Mouse (Mus musculus) heart, embryonic 13.5 days (tissue): ENCODE measurements at regions not wholly inside any gene's neighbourhood (a gene's known extent, or its start where the extent isn't known, plus 50 kb on each side); places are given as distances from the start of the nearest gene placed in this dataset.

Experiments used
- ATAC-seq: fragments of 200-750 bp; cut with Nextera tagmentation; 2 replicates; pipeline ENCODE4 v1.8.0; 2017; ENCODE audit warnings: moderate TSS enrichment; ENCODE audit not compliant: insufficient number of reproducible peaks, low FRiP score, low TSS enrichment; ENCODE audit errors: extremely low read depth
- H3K27ac ChIP-seq: fragments of 300-500 bp; sonication (generic); replicated peaks from 2 replicates; pipeline ENCODE4 v1.5.1; 2015; ENCODE audit warnings: moderate library complexity, mild to moderate bottlenecking, inconsistent platforms
- H3K27me3 ChIP-seq: fragments of 300-500 bp; sonication (generic); replicated peaks from 2 replicates; pipeline ENCODE4 v1.6.1; 2015; ENCODE audit warnings: mild to moderate bottlenecking, inconsistent platforms
- H3K36me3 ChIP-seq: fragments of 300-500 bp; sonication (generic); 2 replicates; pipeline ENCODE4 v1.6.1; 2015; ENCODE audit warnings: mild to moderate bottlenecking, inconsistent platforms
- H3K4me1 ChIP-seq: fragments of 300-500 bp; sonication (generic); 2 replicates; pipeline ENCODE4 v1.6.1; 2015; ENCODE audit warnings: inconsistent platforms
- H3K4me2 ChIP-seq: fragments of 300-500 bp; sonication (generic); 2 replicates; pipeline ENCODE4 v1.6.1; 2015; ENCODE audit warnings: inconsistent platforms, mild to moderate bottlenecking, moderate library complexity
- H3K4me3 ChIP-seq: fragments of 300-500 bp; sonication (generic); 2 replicates; pipeline ENCODE4 v1.5.1; 2015; ENCODE audit warnings: moderate library complexity, mild to moderate bottlenecking, inconsistent platforms
- H3K9ac ChIP-seq: fragments of 300-500 bp; sonication (generic); 2 replicates; pipeline ENCODE4 v1.6.1; 2015; ENCODE audit warnings: inconsistent platforms, mild to moderate bottlenecking, moderate library complexity
- H3K9me3 ChIP-seq: fragments of 300-500 bp; sonication (generic); 2 replicates; pipeline ENCODE4 v1.6.1; 2016; ENCODE audit warnings: inconsistent platforms
- WGBS: fragments of 180-500 bp; shearing (Covaris S2); methylation state at CpG from one replicate; pipeline ENCODE4 v1.1.7; 2015; ENCODE audit warnings: mixed read lengths; 5-methylcytosine and 5-hydroxymethylcytosine counted together

GRCm38 (mm10) chrX:11691019-11691418 lies 363.4 kb downstream of the H2al1j start:
- no peak overlapping the region for H3K4me2 ChIP-seq

GRCm38 (mm10) chrX:11696565-11696964 lies 368.9 kb downstream of the H2al1j start:
- Histone ChIP-seq H3K4me2 (no peak overlapping the region), H3K27ac (no peak overlapping the region), H3K9me3 (no peaks in the 10 kb centered on the region), H3K9ac (no peak overlapping the region), H3K4me3 (no peak overlapping the region), H3K4me1 (no peaks in the 10 kb centered on the region), H3K27me3 (peaks cover 17% of the 10 kb centered on the region; the same call in 1 of the 2 replicates), H3K36me3 (no peaks in the 10 kb centered on the region)
- ATAC-seq, result no peak
- 52% methylated on average over 4 of the region's 4 CpGs for WGBS

More at GRCm38 (mm10) chrX:11691019-11691418, 363.4 kb downstream of the H2al1j start:
- no peak overlapping the region for H3K27ac ChIP-seq
- H3K4me1 ChIP-seq, result peaks cover 15% of the 10 kb centered on the region
- no peak overlapping the region for H3K9ac ChIP-seq
- peaks cover 3% of the 10 kb centered on the region; the same call in 1 of the 2 replicates for H3K27me3 ChIP-seq
- no peaks in the 10 kb centered on the region for H3K9me3 ChIP-seq
- no peak for ATAC-seq
- H3K36me3 ChIP-seq, result no peaks in the 10 kb centered on the region
- H3K4me3 ChIP-seq, result no peak overlapping the region
- WGBS, result 48% methylated on average over 4 of the region's 4 CpGs

GRCm38 (mm10) chrX:11701095-11701494 lies 373.5 kb downstream of the H2al1j start:
- Histone ChIP-seq H3K4me1 (no peaks in the 10 kb centered on the region), H3K27ac (no peak overlapping the region), H3K36me3 (no peaks in the 10 kb centered on the region), H3K27me3 (peaks cover 17% of the 10 kb centered on the region; the same call in 1 of the 2 replicates), H3K9me3 (no peaks in the 10 kb centered on the region), H3K4me2 (no peak overlapping the region), H3K9ac (no peak overlapping the region), H3K4me3 (no peak overlapping the region)
- no peak for ATAC-seq
- WGBS, result 86% methylated on average over 2 of the region's 2 CpGs

- no peak overlapping the region for H3K4me3 ChIP-seq
- WGBS, result 68% methylated on average over 6 of the region's 6 CpGs
Measured at GRCm38 (mm10) chrX:11705851-11706557, 378.4 kb downstream of the H2al1j start.

GRCm38 (mm10) chrX:11707330-11707729 lies 379.7 kb downstream of the H2al1j start:
- Histone ChIP-seq H3K27me3 (peaks cover 44% of the 10 kb centered on the region), H3K9ac (no peak overlapping the region), H3K4me1 (peaks cover 15% of the 10 kb centered on the region; the same call in 1 of the 2 replicates), H3K4me2 (no peak overlapping the region), H3K36me3 (no peaks in the 10 kb centered on the region), H3K9me3 (no peaks in the 10 kb centered on the region), H3K4me3 (no peak overlapping the region), H3K27ac (no peak overlapping the region)
- WGBS, result 45% methylated on average over 6 of the region's 6 CpGs
- ATAC-seq, result no peak

More at GRCm38 (mm10) chrX:11705851-11706557, 378.4 kb downstream of the H2al1j start:
- no peaks in the 10 kb centered on the region for H3K36me3 ChIP-seq
- peaks cover 15% of the 10 kb centered on the region; the same call in 1 of the 2 replicates for H3K4me1 ChIP-seq
- ATAC-seq, result no peak
- no peak overlapping the region for H3K27ac ChIP-seq
- H3K9me3 ChIP-seq, result no peaks in the 10 kb centered on the region
- H3K4me2 ChIP-seq, result no peak overlapping the region
- H3K9ac ChIP-seq, result no peak overlapping the region
- peaks cover 37% of the 10 kb centered on the region for H3K27me3 ChIP-seq

- Histone ChIP-seq H3K4me2 (no peak overlapping the region), H3K27me3 (peaks cover 47% of the 10 kb centered on the region), H3K4me1 (peaks cover 15% of the 10 kb centered on the region; the same call in 1 of the 2 replicates), H3K27ac (no peak overlapping the region), H3K4me3 (no peak overlapping the region), H3K9ac (no peak overlapping the region), H3K36me3 (no peaks in the 10 kb centered on the region), H3K9me3 (no peaks in the 10 kb centered on the region)
- no peak for ATAC-seq
- WGBS, result 40% methylated on average over 6 of the region's 6 CpGs
Measured at GRCm38 (mm10) chrX:11708325-11708724, 380.7 kb downstream of the H2al1j start.

GRCm38 (mm10) chrX:11709326-11709725 lies 381.7 kb downstream of the H2al1j start:
- peaks cover 15% of the 10 kb centered on the region; the same call in 1 of the 2 replicates for H3K4me1 ChIP-seq
- H3K9ac ChIP-seq, result no peak overlapping the region
- H3K27me3 ChIP-seq, result peaks cover 49% of the 10 kb centered on the region
- H3K27ac ChIP-seq, result no peak overlapping the region
- no peak overlapping the region for H3K4me3 ChIP-seq
- no peaks in the 10 kb centered on the region for H3K9me3 ChIP-seq
- no peak overlapping the region for H3K4me2 ChIP-seq
- WGBS, result 73% methylated on average over 4 of the region's 4 CpGs
- no peaks in the 10 kb centered on the region for H3K36me3 ChIP-seq
- ATAC-seq, result no peak

GRCm38 (mm10) chrX:11713423-11713822 lies 385.8 kb downstream of the H2al1j start:
- 0 out of 2 replicates have a peak, but pooled peaks cover under 1% of the 10 kb centered on the region for H3K4me1 ChIP-seq
- no peak overlapping the region for H3K9ac ChIP-seq
- ATAC-seq, result no peak
- WGBS, result 61% methylated on average over 3 of the region's 3 CpGs
- H3K27ac ChIP-seq, result no peak overlapping the region
- H3K36me3 ChIP-seq, result no peaks in the 10 kb centered on the region
- H3K9me3 ChIP-seq, result no peaks in the 10 kb centered on the region
- H3K27me3 ChIP-seq, result peaks cover 49% of the 10 kb centered on the region
- H3K4me2 ChIP-seq, result no peak overlapping the region
- H3K4me3 ChIP-seq, result no peak overlapping the region

- no peaks in the 10 kb centered on the region for H3K36me3 ChIP-seq
- H3K9ac ChIP-seq, result no peak overlapping the region
- peaks cover 26% of the 10 kb centered on the region for H3K27me3 ChIP-seq
- no peak for ATAC-seq
- no peak overlapping the region for H3K4me2 ChIP-seq
- no peaks in the 10 kb centered on the region for H3K9me3 ChIP-seq
- H3K4me3 ChIP-seq, result no peak overlapping the region
- WGBS, result 63% methylated on average over 8 of the region's 8 CpGs
- peaks cover 6% of the 10 kb centered on the region; the same call in 1 of the 2 replicates for H3K4me1 ChIP-seq
- H3K27ac ChIP-seq, result no peak overlapping the region
Measured at GRCm38 (mm10) chrX:11716773-11717172, 389.2 kb downstream of the H2al1j start.

- H3K4me2 ChIP-seq, result no peak overlapping the region
- H3K9ac ChIP-seq, result no peak overlapping the region
- no peak for ATAC-seq
- H3K4me1 ChIP-seq, result peaks cover 6% of the 10 kb centered on the region; the same call in 1 of the 2 replicates
- H3K27me3 ChIP-seq, result peaks cover 26% of the 10 kb centered on the region
- no peaks in the 10 kb centered on the region for H3K36me3 ChIP-seq
- no peak overlapping the region for H3K4me3 ChIP-seq
- no peaks in the 10 kb centered on the region for H3K9me3 ChIP-seq
- WGBS, result 68% methylated on average over 2 of the region's 2 CpGs
- no peak overlapping the region for H3K27ac ChIP-seq
Measured at GRCm38 (mm10) chrX:11718778-11719177, 391.2 kb downstream of the H2al1j start.

GRCm38 (mm10) chrX:11720517-11720916 lies 392.9 kb downstream of the H2al1j start:
- Histone ChIP-seq H3K4me3 (no peak overlapping the region), H3K4me1 (peaks cover 6% of the 10 kb centered on the region; the same call in 1 of the 2 replicates), H3K27ac (no peak overlapping the region), H3K36me3 (no peaks in the 10 kb centered on the region), H3K9me3 (no peaks in the 10 kb centered on the region), H3K4me2 (no peak overlapping the region), H3K9ac (no peak overlapping the region), H3K27me3 (peaks cover 13% of the 10 kb centered on the region)
- WGBS, result 67% methylated on average over 7 of the region's 7 CpGs
- no peak for ATAC-seq

- Histone ChIP-seq H3K4me1 (peaks cover 9% of the 10 kb centered on the region), H3K27me3 (peaks cover 23% of the 10 kb centered on the region), H3K9ac (no peak overlapping the region), H3K4me3 (no peak overlapping the region), H3K9me3 (no peaks in the 10 kb centered on the region), H3K27ac (no peak overlapping the region), H3K36me3 (no peaks in the 10 kb centered on the region), H3K4me2 (no peak overlapping the region)
- WGBS, result 55% methylated on average over 4 of the region's 4 CpGs
- ATAC-seq, result no peak
Measured at GRCm38 (mm10) chrX:11722730-11723129, 395.1 kb downstream of the H2al1j start.
